Mouse (Mus musculus) erythroid progenitor cell, adult 5-6 weeks (primary cell): ENCODE results near the gene Olfr1373. TPM values are rescaled to one million over a fixed set of nuclear protein-coding genes. Genes with fewer than 3 reads are reported as not detected.

Experiments
- ATAC-seq: replicated peaks from 2 replicates; pipeline ENCODE4 v1.8.0; 2016; ENCODE audit warnings: moderate number of reproducible peaks, mild to moderate bottlenecking, moderate TSS enrichment, inconsistent platforms; ENCODE audit not compliant: poor library complexity, low FRiP score, severe bottlenecking
- total RNA-seq, 2 experiments: library from RNA; stranded (forward) in 1 of 2; stranded (reverse) in 1 of 2; fragments of 150-400 nt in 1 of 2; fragments of 186-747, 209-891 nt in 1 of 2; gene quantifications; 2 replicates each; pipeline versions ENCODE4 v1.2.3 to v1.2.4; 2015 to 2017; ENCODE audit warnings: low replicate concordance in 2 of 2

Olfr1373 gene
- total RNA-seq, 2 experiments from 2014 or later: not detected

- no peak for ATAC-seq
These were observed 35.9 kb downstream of the Olfr1373 start for GRCm38 (mm10) chr11:52109421-52109820.

- no peak for ATAC-seq
These were observed 36.5 kb downstream of the Olfr1373 start for GRCm38 (mm10) chr11:52108796-52109195.

DNA sequence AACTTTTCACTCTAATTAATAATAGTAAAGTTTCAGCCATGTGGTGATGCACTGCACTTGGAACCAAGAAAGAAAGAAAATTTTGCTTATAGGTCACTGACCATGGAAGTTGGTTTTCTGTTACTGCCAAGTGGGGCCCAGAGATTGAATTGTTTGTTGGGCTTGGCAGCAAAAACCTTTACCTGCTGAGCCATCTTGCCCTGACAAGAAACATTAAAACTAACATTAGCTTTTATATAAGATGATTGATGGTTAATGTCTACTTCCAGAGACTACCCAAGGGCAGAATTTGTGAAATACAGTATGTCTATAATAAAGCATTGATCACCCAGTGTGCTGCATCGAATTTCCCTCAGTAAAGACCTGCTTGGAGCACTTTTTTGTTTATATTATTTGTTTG lies 38.9 kb downstream of the Olfr1373 start:
- ATAC-seq: no peak

- no peak for ATAC-seq
These were observed 39.3 kb downstream of the Olfr1373 start for GRCm38 (mm10) chr11:52106037-52106436.

DNA sequence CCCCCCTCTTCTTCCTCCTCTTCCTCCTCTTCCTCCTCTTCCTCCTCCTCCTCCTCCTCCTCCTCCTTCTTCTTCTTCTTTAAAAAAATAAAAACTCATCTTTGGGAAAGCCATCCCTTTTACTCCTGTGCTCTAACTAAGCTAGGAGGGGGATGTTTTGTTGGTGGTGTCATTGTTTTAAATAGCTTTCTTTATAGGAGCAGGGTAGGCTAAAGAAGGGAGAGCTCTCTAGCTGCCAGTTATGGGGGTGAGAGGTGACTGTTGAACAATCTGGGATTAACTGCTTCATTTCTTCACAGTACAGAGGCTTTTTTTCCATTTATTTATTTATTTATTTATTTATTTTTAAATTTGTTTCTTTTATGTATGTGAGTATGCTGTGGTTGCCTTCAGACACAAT lies 39.8 kb downstream of the Olfr1373 start:
- ATAC-seq: no peak

GRCm38 (mm10) chr11:52102977-52103376 lies 42.4 kb downstream of the Olfr1373 start:
- no peak for ATAC-seq

DNA sequence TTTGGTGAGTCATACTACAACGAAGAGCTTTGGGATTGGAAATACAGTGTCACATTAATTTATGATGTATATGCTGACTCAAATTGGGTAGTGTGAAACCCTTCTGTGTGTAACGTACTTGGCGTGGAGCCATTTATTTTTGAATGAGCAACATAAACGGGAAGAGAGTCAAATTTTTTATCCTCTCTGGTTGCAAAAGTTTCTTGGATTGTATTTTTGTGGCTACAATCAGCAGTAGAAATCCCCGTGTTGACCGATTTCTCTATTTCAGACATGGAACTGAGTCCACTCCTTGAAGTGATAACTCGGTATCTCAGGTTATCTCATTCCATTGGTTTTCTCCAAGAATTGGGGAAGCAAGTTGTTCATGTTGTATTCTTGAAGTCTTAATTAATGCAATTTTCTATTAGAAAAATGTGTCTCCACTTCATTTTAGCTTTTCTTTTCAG lies 45.5 kb downstream of the Olfr1373 start:
- ATAC-seq: no peak

GRCm38 (mm10) chr11:52099031-52099761 lies 46.1 kb downstream of the Olfr1373 start:
- peak; percentile 46 for ATAC-seq

DNA sequence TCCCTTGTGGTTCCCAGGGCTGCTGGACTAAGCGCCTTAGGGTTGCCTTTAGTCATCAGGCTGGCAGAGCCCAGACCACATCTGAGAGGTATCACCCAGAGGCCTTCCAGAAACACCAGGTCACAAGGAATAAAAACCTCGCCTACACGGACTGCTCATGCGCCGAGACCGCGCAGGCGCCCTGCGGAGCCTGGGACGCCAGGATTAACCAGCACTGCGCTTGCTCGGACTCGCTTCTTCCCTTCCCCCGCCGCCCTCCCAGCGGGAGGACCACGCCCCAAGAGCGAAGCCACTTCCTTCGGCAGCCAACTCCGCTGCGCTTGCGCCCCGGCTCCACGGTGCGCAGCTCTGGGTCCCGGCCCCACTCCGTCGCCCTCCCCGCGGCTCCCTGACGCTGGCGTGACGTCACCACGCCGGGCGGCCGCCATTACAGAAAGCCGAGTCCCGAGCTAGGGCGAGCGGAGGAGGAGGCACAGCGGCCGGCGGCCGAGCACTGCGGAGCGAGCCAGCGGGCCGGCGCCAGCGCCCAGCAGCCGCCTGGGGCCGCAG lies 46.9 kb downstream of the Olfr1373 start, which contains the start of gene Ppp2ca:
Ppp2ca (plus strand) TSS at position 284 of the 549 bp plus-strand sequence.
- peak; percentile 95 for ATAC-seq

- no peak for ATAC-seq
These were observed 47.7 kb downstream of the Olfr1373 start for GRCm38 (mm10) chr11:52097596-52097995.

DNA sequence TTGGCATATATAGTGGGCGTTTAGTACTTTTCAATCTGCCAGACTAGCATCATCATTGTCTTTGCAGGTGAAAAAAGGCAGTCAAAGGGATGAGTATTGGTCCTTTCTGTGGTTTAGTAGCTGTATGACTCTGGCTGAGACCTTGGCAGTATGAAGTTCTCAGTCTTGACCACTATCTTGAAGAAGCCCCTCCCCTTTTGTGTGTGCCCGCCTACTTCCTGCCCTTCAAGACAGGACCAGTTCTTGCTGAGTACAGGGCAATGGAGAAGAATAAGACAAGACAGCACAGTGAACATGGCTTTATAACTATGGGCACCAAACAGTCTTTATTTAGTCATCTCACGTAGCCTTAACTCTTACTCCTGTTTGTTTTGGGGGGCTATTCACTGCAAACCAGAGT lies 48.3 kb downstream of the Olfr1373 start:
- no peak for ATAC-seq

Other genes with a start within 250 kb of the Olfr1373 start
- gene Cdkn2aipnl, start 177.9 kb downstream of the Olfr1373 start, total RNA-seq (2015; ENCODE audit: low replicate concordance): 39.0 and 45.0 TPM in 2 replicates
- gene Cdkn2aipnl, start 177.9 kb downstream of the Olfr1373 start, total RNA-seq (2017; ENCODE audit: low replicate concordance): 16.0 and 27.9 TPM in 2 replicates
- gene Ube2b, start 144.8 kb downstream of the Olfr1373 start, total RNA-seq (2015; ENCODE audit: low replicate concordance): 73.2 and 89.3 TPM in 2 replicates
- gene Ube2b, start 144.8 kb downstream of the Olfr1373 start, total RNA-seq (2017; ENCODE audit: low replicate concordance): 50.1 and 89.9 TPM in 2 replicates
- gene Cdkl3, start 141.3 kb downstream of the Olfr1373 start, total RNA-seq (2015; ENCODE audit: low replicate concordance): 0.42 and 1.1 TPM in 2 replicates
- 0.51 TPM in 1 of 2 replicates, not detected in the other for gene Cdkl3, start 141.3 kb downstream of the Olfr1373 start, total RNA-seq (2017; ENCODE audit: low replicate concordance)
- 52.6 and 69.2 TPM in 2 replicates for gene Ppp2ca, start 46.8 kb downstream of the Olfr1373 start, total RNA-seq (2015; ENCODE audit: low replicate concordance)
- 68.0 and 82.9 TPM in 2 replicates for gene Ppp2ca, start 46.8 kb downstream of the Olfr1373 start, total RNA-seq (2017; ENCODE audit: low replicate concordance)
- gene Olfr1371, start 68.5 kb upstream of the Olfr1373 start, total RNA-seq (2015; ENCODE audit: low replicate concordance): not detected in 2 replicates
- gene Olfr1371, start 68.5 kb upstream of the Olfr1373 start, total RNA-seq (2017; ENCODE audit: low replicate concordance): not detected in 2 replicates
- gene Skp1a, start 86.5 kb upstream of the Olfr1373 start, total RNA-seq (2015; ENCODE audit: low replicate concordance): 103 and 116 TPM in 2 replicates
- 69.7 and 95.6 TPM in 2 replicates for gene Skp1a, start 86.5 kb upstream of the Olfr1373 start, total RNA-seq (2017; ENCODE audit: low replicate concordance)
- gene Tcf7, start 137.5 kb upstream of the Olfr1373 start, total RNA-seq (2015; ENCODE audit: low replicate concordance): 16.2 and 22.6 TPM in 2 replicates
- 1.4 and 3.3 TPM in 2 replicates for gene Tcf7, start 137.5 kb upstream of the Olfr1373 start, total RNA-seq (2017; ENCODE audit: low replicate concordance)
- gene Vdac1, start 215.3 kb upstream of the Olfr1373 start, total RNA-seq (2015; ENCODE audit: low replicate concordance): 36.9 and 45.4 TPM in 2 replicates
- 40.2 and 42.2 TPM in 2 replicates for gene Vdac1, start 215.3 kb upstream of the Olfr1373 start, total RNA-seq (2017; ENCODE audit: low replicate concordance)